ENCODE assay signal across 8 mouse cellular contexts in the genomic region with DNA sequence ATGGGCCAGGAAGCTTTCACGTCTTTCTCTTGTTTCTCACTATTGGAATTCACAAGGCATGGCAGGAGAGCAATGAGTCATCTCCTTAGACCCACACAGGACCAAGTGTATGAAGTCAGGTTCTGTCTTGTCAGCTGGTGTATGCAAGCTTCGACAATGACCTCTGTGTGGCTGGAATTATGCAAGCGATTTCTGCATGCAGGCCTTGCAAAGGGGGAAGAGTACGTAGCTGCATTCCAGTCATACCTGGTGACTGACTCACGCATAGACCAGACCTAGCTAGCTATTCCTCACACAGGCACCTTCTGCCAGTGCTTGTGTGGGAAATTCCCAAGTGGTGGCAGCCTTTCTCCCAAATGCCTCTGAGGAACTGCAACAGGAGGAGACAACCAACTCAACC. TPM values are rescaled to one million over a fixed set of nuclear protein-coding genes. Genes with fewer than 3 reads are reported as not detected.
A peak's percentile ranks its signal among the peaks of the same experiment; 100 is the strongest.
DNase-seq lines count a peak whose midpoint lies in the region; ATAC-seq and TF ChIP-seq lines count a peak whose summit lies in the region.
"Had no signal": no experiment of that assay in that cellular context is flagged by ENCODE, and none has a peak within 500 bp of the region (broad histone marks: within the 10 kb centered on the region; RNA-seq: fewer than 3 reads in every experiment).

No protein-coding gene starts in this region.

- peak overlapping the region; percentile 28; the same call in 1 of the 2 replicates for H3K4me2 ChIP-seq in heart, embryonic 13.5 days
- H3K4me2 ChIP-seq in limb, embryonic 11.5 days (ENCODE audit: low read depth, severe bottlenecking) = no peak overlapping the region
- H3K4me2 ChIP-seq in neural tube, embryonic 15.5 days = no peak overlapping the region
- H3K4me2 ChIP-seq: hindbrain, embryonic 15.5 days had no signal

- no peak for TF ChIP-seq RAD21 in MEL (IDR thresholded peaks at IDR 0.05; ENCODE audit: low read depth, low read length)

- H3K36me3 ChIP-seq in MEL (ENCODE audit: control insufficient read depth in 1 of 2, insufficient read depth in 2 of 2, low read length in 2 of 2) = peaks cover 0 to 8% of the 10 kb centered on the region in 2 experiments; a peak in 2 of 4 replicates
- peaks cover 91% of the 10 kb centered on the region for H3K36me3 ChIP-seq in heart, embryonic 13.5 days
- H3K36me3 ChIP-seq in limb, embryonic 11.5 days (ENCODE audit: control insufficient read depth, insufficient read depth, low read length) = peaks cover 34% of the 10 kb centered on the region
- peaks cover 77% of the 10 kb centered on the region for H3K36me3 ChIP-seq in neural tube, embryonic 15.5 days

- TF ChIP-seq POLR2A in MEL (IDR thresholded peaks at IDR 0.05; ENCODE audit: control insufficient read depth in 1 of 2, insufficient read depth in 1 of 2, low read depth in 1 of 2, low read length in 2 of 2, poor library complexity in 1 of 2) = 0 out of 4 replicates have a peak, but pooled peaks of 1 of the 2 experiments have one; percentile 33

- no peak overlapping the region for H3K9ac ChIP-seq in MEL (ENCODE audit: control insufficient read depth, low read depth, low read length, poor library complexity, severe bottlenecking)
- peak overlapping the region; percentile 59; the same call in 1 of the 2 replicates for H3K9ac ChIP-seq in heart, embryonic 13.5 days
- no peak overlapping the region for H3K9ac ChIP-seq in limb, embryonic 11.5 days (ENCODE audit: low read length)
- no peak overlapping the region for H3K9ac ChIP-seq in neural tube, embryonic 15.5 days (replicated peaks)
- H3K9ac ChIP-seq: hindbrain, embryonic 15.5 days had no signal

- 6% methylated on average over 5 of the region's 5 CpGs for WGBS in heart, embryonic 13.5 days
- WGBS in limb, embryonic 11.5 days = 53% methylated on average over 5 of the region's 5 CpGs
- WGBS in neural tube, embryonic 15.5 days = 65% methylated on average over 5 of the region's 5 CpGs

- H3K4me3 ChIP-seq in MEL (ENCODE audit: control insufficient read depth in 1 of 2, insufficient read depth in 1 of 2, low read depth in 2 of 2, low read length in 2 of 2) = no peak overlapping the region
- no peak overlapping the region for H3K4me3 ChIP-seq in heart, embryonic 13.5 days
- H3K4me3 ChIP-seq in limb, embryonic 11.5 days (ENCODE audit: low read depth, low read length) = no peak overlapping the region
- H3K4me3 ChIP-seq in neural tube, embryonic 15.5 days (replicated peaks) = no peak overlapping the region
- H3K4me3 ChIP-seq: hindbrain, embryonic 15.5 days had no signal

- no peaks in the 10 kb centered on the region for H3K9me3 ChIP-seq in MEL (replicated peaks; ENCODE audit: insufficient read depth, low read length)
- peaks cover 20% of the 10 kb centered on the region for H3K9me3 ChIP-seq in heart, embryonic 13.5 days
- peaks cover 10% of the 10 kb centered on the region for H3K9me3 ChIP-seq in limb, embryonic 11.5 days (ENCODE audit: control insufficient read depth, low read length)
- H3K9me3 ChIP-seq in neural tube, embryonic 15.5 days (replicated peaks) = peaks cover 11% of the 10 kb centered on the region

- H3K27ac ChIP-seq in MEL (ENCODE audit: control insufficient read depth, low read depth, low read length) = no peak overlapping the region
- H3K27ac ChIP-seq in heart, embryonic 13.5 days (replicated peaks) = peak overlapping the region; percentile 86
- no peak overlapping the region for H3K27ac ChIP-seq in limb, embryonic 11.5 days (replicated peaks; ENCODE audit: low read depth, low read length)
- no peak overlapping the region for H3K27ac ChIP-seq in neural tube, embryonic 15.5 days (replicated peaks)
- H3K27ac ChIP-seq: hindbrain, embryonic 15.5 days had no signal

- H3K79me2 ChIP-seq in MEL (ENCODE audit: control insufficient read depth, insufficient read depth, low read length, poor library complexity) = no peaks in the 10 kb centered on the region

- peak; percentile 66; the same call in 1 of the 2 replicates for ATAC-seq in heart, embryonic 13.5 days (ENCODE audit: extremely low read depth, insufficient number of reproducible peaks, low FRiP score, low TSS enrichment)
- ATAC-seq in limb, embryonic 11.5 days (ENCODE audit: insufficient number of reproducible peaks, low FRiP score, low TSS enrichment, low read depth) = no peak
- no peak for ATAC-seq in megakaryocyte, adult 5-6 weeks (ENCODE audit: poor library complexity, severe bottlenecking)
- ATAC-seq in neural tube, embryonic 15.5 days (ENCODE audit: low FRiP score) = no peak

- no peaks in the 10 kb centered on the region for H3K27me3 ChIP-seq in MEL (ENCODE audit: control insufficient read depth in 1 of 2, insufficient read depth in 2 of 2, low read length in 2 of 2)
- no peaks in the 10 kb centered on the region for H3K27me3 ChIP-seq in heart, embryonic 13.5 days (replicated peaks)
- no peaks in the 10 kb centered on the region for H3K27me3 ChIP-seq in limb, embryonic 11.5 days (ENCODE audit: control insufficient read depth, insufficient read depth, low read length)
- H3K27me3 ChIP-seq in neural tube, embryonic 15.5 days (replicated peaks) = no peaks in the 10 kb centered on the region
- H3K27me3 ChIP-seq: hindbrain, embryonic 15.5 days had no signal

- H3K4me1 ChIP-seq in MEL (ENCODE audit: control insufficient read depth in 1 of 2, insufficient read depth in 2 of 2, low read length in 2 of 2) = no peaks in the 10 kb centered on the region
- peaks cover 19% of the 10 kb centered on the region for H3K4me1 ChIP-seq in heart, embryonic 13.5 days
- H3K4me1 ChIP-seq in limb, embryonic 11.5 days (ENCODE audit: control insufficient read depth, insufficient read depth, low read length) = no peaks in the 10 kb centered on the region
- 0 out of 2 replicates have a peak, but pooled peaks cover 2% of the 10 kb centered on the region for H3K4me1 ChIP-seq in neural tube, embryonic 15.5 days
- H3K4me1 ChIP-seq: hindbrain, embryonic 15.5 days had no signal

- TF ChIP-seq CTCF in MEL (IDR thresholded peaks at IDR 0.05 in 2 of 3, conservative IDR thresholded peaks at IDR 0.05 in 1 of 3; ENCODE audit: control insufficient read depth in 1 of 3, insufficient read depth in 1 of 3, low read depth in 2 of 3, low read length in 3 of 3, poor library complexity in 1 of 3, severe bottlenecking in 1 of 3) = no peak

- no peak for DNase-seq in MEL (ENCODE audit: low read depth, low spot score)
- peak; percentile 87 for DNase-seq in adrenal gland, adult 2 months
- DNase-seq in limb, embryonic 11.5 days (ENCODE audit: low spot score) = peak; percentile 28
- peak; percentile 59 to 61 for DNase-seq in urinary bladder, postnatal 4 days (ENCODE audit: low spot score in 2 of 2)

- TF ChIP-seq EP300 in MEL (IDR thresholded peaks at IDR 0.05; ENCODE audit: low read depth in 1 of 2, low read length in 2 of 2) = no peak

TF ChIP-seq in MEL, 35 proteins besides CTCF, POLR2A, EP300 and RAD21:
- TF ChIP-seq MYB (IDR thresholded peaks at IDR 0.05; ENCODE audit: low read depth, low read length) (no peak), POLR2AphosphoS2 (IDR thresholded peaks at IDR 0.05; ENCODE audit: low read length) (0 out of 2 replicates have a peak, but pooled peaks have one; percentile 39)
TF ChIP-seq in MEL: peak in this region for 1.

RNA-seq across cellular contexts. Expression of a gene that starts 8.0 kb away (rescaled TPM):
- total RNA-seq in MEL (2012; rRNA removed) = 51.0 and 54.1 TPM in 2 replicates
- 10 to 100 TPM in 1 of 2 experiments, not detected in 1; 57.9 TPM for polyA plus RNA-seq in MEL (2012; ENCODE audit: insufficient read depth in 1 of 2, insufficient read length in 2 of 2, low read depth in 1 of 2, low replicate concordance in 2 of 2, missing spikeins in 1 of 2)
- 100 to 1,000 TPM in 1 of 2 experiments, 10 to 100 TPM in 1; 92.1 to 102 TPM for total RNA-seq in adrenal gland, adult 2 months (2021)
- 59.5 and 67.0 TPM in 2 replicates for polyA plus RNA-seq in adrenal gland, adult 2 months (2012; rRNA removed)
- 94.3 and 102 TPM in 2 replicates for polyA plus RNA-seq in heart, embryonic 13.5 days (2015; fragmentation: Nextera tagmentation; extraction: Ambion mirVana)
- polyA plus RNA-seq in limb, embryonic 11.5 days (2014; fragmentation: Nextera tagmentation; extraction: Ambion mirVana) = 144 and 148 TPM in 2 replicates
- total RNA-seq in megakaryocyte, adult 5-6 weeks (2015) = 2.9 and 3.3 TPM in 2 replicates
- 4.9 and 8.1 TPM in 2 replicates for total RNA-seq in megakaryocyte, adult 5-6 weeks (2017)
- 541 and 630 TPM in 2 replicates for polyA plus RNA-seq in neural tube, embryonic 15.5 days (2015; fragmentation: Nextera tagmentation; extraction: Ambion mirVana)

RNA-seq across cellular contexts. Expression of a gene that starts 9.1 kb away (rescaled TPM):
- total RNA-seq in MEL (2012; rRNA removed) = 14.3 and 18.1 TPM in 2 replicates
- polyA plus RNA-seq in MEL (2012; ENCODE audit: insufficient read depth in 1 of 2, insufficient read length in 2 of 2, low read depth in 1 of 2, low replicate concordance in 2 of 2, missing spikeins in 1 of 2) = 10 to 100 TPM in 1 of 2 experiments, not detected in 1; 14.5 TPM
- 1 to 10 TPM; 8.4 to 9.4 TPM for total RNA-seq in adrenal gland, adult 2 months (2021)
- polyA plus RNA-seq in adrenal gland, adult 2 months (2012; rRNA removed) = 4.9 and 6.2 TPM in 2 replicates
- polyA plus RNA-seq in heart, embryonic 13.5 days (2015; fragmentation: Nextera tagmentation; extraction: Ambion mirVana) = 10.5 and 11.9 TPM in 2 replicates
- polyA plus RNA-seq in limb, embryonic 11.5 days (2014; fragmentation: Nextera tagmentation; extraction: Ambion mirVana) = 19.1 and 20.1 TPM in 2 replicates
- total RNA-seq in megakaryocyte, adult 5-6 weeks (2015) = 1.9 and 2.3 TPM in 2 replicates
- total RNA-seq in megakaryocyte, adult 5-6 weeks (2017) = 1.8 and 2.0 TPM in 2 replicates
- polyA plus RNA-seq in neural tube, embryonic 15.5 days (2015; fragmentation: Nextera tagmentation; extraction: Ambion mirVana) = 20.2 and 20.5 TPM in 2 replicates

RNA-seq across cellular contexts. Expression of a gene that starts 13.3 kb away (rescaled TPM):
- total RNA-seq in MEL (2012; rRNA removed) = 0.12 TPM in 1 of 2 replicates, not detected in the other
- 1 to 10 TPM in 1 of 2 experiments, not detected in 1; 1.3 TPM for polyA plus RNA-seq in MEL (2012; ENCODE audit: insufficient read depth in 1 of 2, insufficient read length in 2 of 2, low read depth in 1 of 2, low replicate concordance in 2 of 2, missing spikeins in 1 of 2)
- total RNA-seq in adrenal gland, adult 2 months (2021) = 1 to 10 TPM; 2.7 to 5.5 TPM
- polyA plus RNA-seq in adrenal gland, adult 2 months (2012; rRNA removed) = 0.12 and 0.13 TPM in 2 replicates
- polyA plus RNA-seq in heart, embryonic 13.5 days (2015; fragmentation: Nextera tagmentation; extraction: Ambion mirVana) = 5.6 and 5.7 TPM in 2 replicates
- 9.4 and 10.0 TPM in 2 replicates for polyA plus RNA-seq in limb, embryonic 11.5 days (2014; fragmentation: Nextera tagmentation; extraction: Ambion mirVana)
- total RNA-seq in megakaryocyte, adult 5-6 weeks (2015) = 0.40 and 1.2 TPM in 2 replicates
- 0.59 and 0.77 TPM in 2 replicates for total RNA-seq in megakaryocyte, adult 5-6 weeks (2017)
- polyA plus RNA-seq in neural tube, embryonic 15.5 days (2015; fragmentation: Nextera tagmentation; extraction: Ambion mirVana) = 8.9 and 10.7 TPM in 2 replicates
